Mouse (Mus musculus): Measurements from ENCODE around the gene Dlg4. TPM values are rescaled to one million over a fixed set of nuclear protein-coding genes. Genes with fewer than 3 reads are reported as not detected.
"Not testable (repeated sequence)": the region's sequence is repeated elsewhere in the genome, so short reads cannot be mapped to it uniquely, and the experiment has no call there.

Dlg4 gene
- total RNA-seq, 4 experiments from 2014 or later: 730 to 858 (median 789) TPM

- DNase-seq (ENCODE audit: low spot score in 2 of 2): no peak
Measured at GRCm38 (mm10) chr11:70049366-70049765, 32.6 kb downstream of the Dlg4 start.

GRCm38 (mm10) chr11:70049816-70050215, 33.1 kb downstream of the Dlg4 start:
- no peak for DNase-seq (ENCODE audit: low spot score in 2 of 2)

GRCm38 (mm10) chr11:70053156-70053555, 36.4 kb downstream of the Dlg4 start:
- no peak for DNase-seq (ENCODE audit: low spot score in 2 of 2)

- no peak for DNase-seq (ENCODE audit: low spot score in 2 of 2)
Measured at GRCm38 (mm10) chr11:70053898-70054570, 37.3 kb downstream of the Dlg4 start, which contains the start of gene Asgr1. TSS of gene Asgr1 (plus strand) at chr11:70054085.

- peak in 1 of 2 experiments; percentile 70 for DNase-seq (ENCODE audit: low spot score in 2 of 2)
Measured at GRCm38 (mm10) chr11:70055618-70056214, 39.0 kb downstream of the Dlg4 start.

- no peak for DNase-seq (ENCODE audit: low spot score in 2 of 2)
Measured at GRCm38 (mm10) chr11:70057805-70058204, 41.1 kb downstream of the Dlg4 start.

- no peak for DNase-seq (ENCODE audit: low spot score in 2 of 2)
Measured at GRCm38 (mm10) chr11:70059930-70060329, 43.2 kb downstream of the Dlg4 start.

- DNase-seq (ENCODE audit: low spot score in 2 of 2): no peak
Measured at GRCm38 (mm10) chr11:70063053-70063452, 46.3 kb downstream of the Dlg4 start.

GRCm38 (mm10) chr11:70066701-70067100, 50.0 kb downstream of the Dlg4 start:
- DNase-seq (ENCODE audit: low spot score in 2 of 2): no peak

- DNase-seq (ENCODE audit: low spot score in 2 of 2): no peak
Measured at GRCm38 (mm10) chr11:70068245-70068644, 51.5 kb downstream of the Dlg4 start.

GRCm38 (mm10) chr11:70070057-70070456, 53.3 kb downstream of the Dlg4 start:
- DNase-seq (ENCODE audit: low spot score in 2 of 2): no peak

- not testable (repeated sequence) for DNase-seq (ENCODE audit: low spot score in 2 of 2)
Measured at GRCm38 (mm10) chr11:70070603-70071002, 53.9 kb downstream of the Dlg4 start.

GRCm38 (mm10) chr11:70074379-70075071, 57.8 kb downstream of the Dlg4 start:
- peak in 1 of 2 experiments; percentile 81 for DNase-seq (ENCODE audit: low spot score in 2 of 2)

GRCm38 (mm10) chr11:70075581-70075980, 58.8 kb downstream of the Dlg4 start:
- DNase-seq (ENCODE audit: low spot score in 2 of 2): no peak

GRCm38 (mm10) chr11:70077441-70077840, 60.7 kb downstream of the Dlg4 start:
- no peak for DNase-seq (ENCODE audit: low spot score in 2 of 2)

- no peak for DNase-seq (ENCODE audit: low spot score in 2 of 2)
Measured at GRCm38 (mm10) chr11:70079175-70079574, 62.4 kb downstream of the Dlg4 start.

GRCm38 (mm10) chr11:70079928-70080327, 63.2 kb downstream of the Dlg4 start:
- no peak for DNase-seq (ENCODE audit: low spot score in 2 of 2)

GRCm38 (mm10) chr11:70080803-70081590, 64.3 kb downstream of the Dlg4 start:
- no peak for DNase-seq (ENCODE audit: low spot score in 2 of 2)

GRCm38 (mm10) chr11:70084563-70084962, 67.8 kb downstream of the Dlg4 start:
- DNase-seq (ENCODE audit: low spot score in 2 of 2): no peak

- no peak for DNase-seq (ENCODE audit: low spot score in 2 of 2)
Measured at GRCm38 (mm10) chr11:70091986-70092783, 75.4 kb downstream of the Dlg4 start, which contains the start of gene Asgr2. TSS of gene Asgr2 (plus strand) at chr11:70092644.
